Mouse (Mus musculus): ENCODE results near the gene Map7. TPM values are rescaled to one million over a fixed set of nuclear protein-coding genes. Genes with fewer than 3 reads are reported as not detected.

Gene Map7
- polyA plus RNA-seq, 1 experiment from 2014 or later, result 5.6 TPM

DNA sequence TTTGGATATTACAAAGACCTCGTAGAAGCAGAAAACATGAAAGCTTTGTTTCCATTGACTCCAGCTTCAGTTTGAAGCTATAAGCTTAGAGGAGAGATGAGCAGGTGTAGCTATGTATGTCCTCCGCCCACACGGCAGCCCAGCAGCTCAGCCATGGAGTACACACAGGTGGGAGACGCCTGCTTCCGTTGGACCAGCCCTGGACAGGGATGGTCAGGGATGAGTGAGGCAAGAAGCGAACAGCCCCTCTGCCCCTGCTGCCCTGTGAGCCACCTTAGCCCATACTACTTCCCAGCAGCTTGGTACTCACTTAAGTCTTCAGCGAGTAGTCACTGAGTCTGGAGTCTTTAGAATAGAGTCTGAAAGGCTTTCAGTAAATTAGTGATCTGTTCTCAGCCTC is 58.7 kb downstream of the Map7 start:
- H3K27me3 ChIP-seq (ENCODE audit: control insufficient read depth, insufficient read depth, low read length), result no peaks in the 10 kb centered on the region; the same call in 1 of the 2 replicates
- WGBS, result 61% methylated on average over 7 of the region's 7 CpGs
- no peak overlapping the region for H3K9ac ChIP-seq (ENCODE audit: low read length)
- DNase-seq (ENCODE audit: low spot score, missing footprints) (peak; percentile 79), ATAC-seq (ENCODE audit: low FRiP score) (no peak)
- peaks cover 6% of the 10 kb centered on the region for H3K4me1 ChIP-seq (ENCODE audit: control insufficient read depth, insufficient read depth, low read length)
- H3K36me3 ChIP-seq (ENCODE audit: control insufficient read depth, insufficient read depth, low read length), result no peaks in the 10 kb centered on the region
- no peaks in the 10 kb centered on the region for H3K9me3 ChIP-seq (ENCODE audit: control insufficient read depth, low read length)
- H3K4me3 ChIP-seq (ENCODE audit: low read depth, low read length), result no peak overlapping the region
- peak overlapping the region; percentile 14; the same call in 1 of the 2 replicates for H3K4me2 ChIP-seq
- no peak overlapping the region for H3K27ac ChIP-seq (ENCODE audit: low read depth, low read length)

DNA sequence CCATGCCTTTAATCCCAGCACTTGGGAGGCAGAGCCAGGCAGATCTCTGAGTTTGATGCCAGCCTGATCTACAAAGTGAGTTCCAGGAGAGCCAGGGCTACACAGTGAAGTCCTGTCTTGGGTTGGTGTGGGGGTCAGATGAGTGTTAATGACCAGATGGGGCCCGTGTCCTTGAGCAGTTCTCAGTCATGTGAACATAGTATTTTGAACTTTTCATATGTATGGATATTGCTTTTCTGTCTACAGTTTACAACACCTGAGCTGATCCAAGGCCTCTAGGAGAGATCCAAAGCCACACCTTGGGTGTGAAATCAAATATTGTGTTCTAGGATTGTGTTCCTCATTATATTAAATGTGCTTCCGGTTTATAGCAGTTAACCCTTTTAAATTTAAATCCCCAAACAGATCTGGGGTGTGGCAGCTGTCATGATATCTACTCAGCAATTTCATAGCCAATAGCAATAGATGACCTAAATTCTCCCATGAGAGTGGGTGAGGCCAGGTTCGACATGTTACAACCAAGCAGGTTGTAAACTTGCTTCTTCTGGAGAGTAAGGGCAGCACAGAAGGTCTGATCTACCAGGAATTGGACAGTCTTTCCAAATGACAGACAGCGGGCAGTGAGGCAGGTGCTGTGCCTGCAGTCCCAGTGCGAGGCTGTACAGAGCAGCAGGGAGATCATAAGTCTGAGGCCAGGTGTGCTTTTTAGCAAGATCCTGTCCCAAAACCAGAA is 61.5 kb downstream of the Map7 start:
- DNase-seq (ENCODE audit: low spot score, missing footprints) (no peak), ATAC-seq (ENCODE audit: low FRiP score) (no peak)
- 88% methylated on average over 5 of the region's 5 CpGs for WGBS

DNA sequence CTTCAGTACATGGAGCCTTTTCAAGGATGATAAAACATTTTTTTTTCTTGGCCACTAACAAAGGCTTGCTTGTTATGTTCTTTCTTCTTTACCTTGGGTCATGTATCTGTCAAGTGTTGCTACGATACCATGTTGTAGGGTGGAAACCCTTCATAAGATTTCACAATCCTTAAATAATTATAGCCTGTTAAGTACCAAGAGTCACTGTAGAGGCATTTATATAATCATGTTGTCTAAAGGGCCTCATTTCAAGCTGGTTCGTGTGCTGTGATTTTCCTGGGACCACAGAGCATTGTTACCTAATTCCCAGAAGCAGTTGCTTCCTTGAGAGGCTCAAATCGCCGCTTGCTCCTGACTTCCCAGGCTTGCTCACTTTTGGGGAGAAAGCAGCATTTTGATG is 66.1 kb downstream of the Map7 start:
- Histone ChIP-seq H3K4me3 (ENCODE audit: low read depth, low read length) (no peak overlapping the region), H3K27me3 (ENCODE audit: control insufficient read depth, insufficient read depth, low read length) (no peaks in the 10 kb centered on the region), H3K27ac (ENCODE audit: low read depth, low read length) (no peak overlapping the region), H3K4me2 (no peak overlapping the region), H3K9ac (ENCODE audit: low read length) (no peak overlapping the region), H3K36me3 (ENCODE audit: control insufficient read depth, insufficient read depth, low read length) (no peaks in the 10 kb centered on the region), H3K4me1 (ENCODE audit: control insufficient read depth, insufficient read depth, low read length) (no peaks in the 10 kb centered on the region), H3K9me3 (ENCODE audit: control insufficient read depth, low read length) (no peaks in the 10 kb centered on the region)
- WGBS, result 81% methylated on average over 4 of the region's 4 CpGs
- DNase-seq (ENCODE audit: low spot score, missing footprints), result no peak
- ATAC-seq (ENCODE audit: low FRiP score), result no peak

More for the DNA sequence above, 61.5 kb downstream of the Map7 start:
- H3K27me3 ChIP-seq (ENCODE audit: control insufficient read depth, insufficient read depth, low read length), result no peaks in the 10 kb centered on the region
- H3K9ac ChIP-seq (ENCODE audit: low read length), result no peak overlapping the region
- no peak overlapping the region for H3K4me2 ChIP-seq
- H3K4me1 ChIP-seq (ENCODE audit: control insufficient read depth, insufficient read depth, low read length), result peaks cover 6% of the 10 kb centered on the region
- H3K36me3 ChIP-seq (ENCODE audit: control insufficient read depth, insufficient read depth, low read length), result no peaks in the 10 kb centered on the region
- no peaks in the 10 kb centered on the region for H3K9me3 ChIP-seq (ENCODE audit: control insufficient read depth, low read length)
- H3K4me3 ChIP-seq (ENCODE audit: low read depth, low read length), result no peak overlapping the region
- H3K27ac ChIP-seq (ENCODE audit: low read depth, low read length), result no peak overlapping the region

DNA sequence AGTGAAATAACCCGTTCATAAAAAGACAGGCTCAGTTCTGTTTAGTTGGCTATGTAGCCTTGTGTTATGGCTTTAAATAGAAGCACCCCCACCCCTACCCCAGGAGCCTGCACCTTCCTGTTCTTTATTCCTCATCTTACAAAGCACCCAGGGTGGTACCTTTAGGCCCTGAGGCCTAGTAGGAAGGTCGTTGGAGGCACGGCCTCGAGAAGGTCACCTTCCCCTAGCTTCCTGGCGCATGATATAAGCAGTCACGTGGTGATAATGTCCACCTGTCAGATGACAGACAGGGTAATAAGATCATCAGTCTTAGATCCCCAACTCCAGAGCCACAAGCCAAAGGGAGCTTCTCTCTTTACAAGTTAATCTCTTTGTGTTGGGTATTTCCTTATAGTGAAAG is 68.7 kb downstream of the Map7 start:
- no peak overlapping the region for H3K9ac ChIP-seq (ENCODE audit: low read length)
- no peak overlapping the region for H3K27ac ChIP-seq (ENCODE audit: low read depth, low read length)
- H3K36me3 ChIP-seq (ENCODE audit: control insufficient read depth, insufficient read depth, low read length), result no peaks in the 10 kb centered on the region
- H3K4me1 ChIP-seq (ENCODE audit: control insufficient read depth, insufficient read depth, low read length), result no peaks in the 10 kb centered on the region
- no peak for ATAC-seq (ENCODE audit: low FRiP score)
- WGBS, result 87% methylated on average over 6 of the region's 6 CpGs
- no peak overlapping the region for H3K4me3 ChIP-seq (ENCODE audit: low read depth, low read length)
- no peak overlapping the region for H3K4me2 ChIP-seq
- DNase-seq (ENCODE audit: low spot score, missing footprints), result no peak
- H3K27me3 ChIP-seq (ENCODE audit: control insufficient read depth, insufficient read depth, low read length), result no peaks in the 10 kb centered on the region
- no peaks in the 10 kb centered on the region for H3K9me3 ChIP-seq (ENCODE audit: control insufficient read depth, low read length)

DNA sequence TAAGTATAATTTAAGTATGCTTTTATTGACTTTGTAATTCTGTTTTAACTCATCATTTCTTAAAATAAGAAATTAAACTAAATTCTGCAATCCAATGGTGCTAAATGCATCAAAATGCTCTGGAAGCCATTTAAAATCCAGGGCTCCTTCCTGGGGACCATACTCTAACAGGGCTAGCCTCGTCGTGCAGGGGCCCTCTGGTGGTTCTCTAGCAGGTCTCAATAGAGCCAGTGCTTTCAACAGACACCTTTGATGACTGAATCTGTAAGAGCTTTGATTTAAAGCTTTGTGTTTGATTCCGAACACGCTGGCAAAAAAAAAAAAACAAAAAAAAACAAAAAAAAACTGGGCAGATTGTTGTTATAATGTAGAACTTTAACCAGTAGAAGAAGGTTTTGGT is 70.6 kb downstream of the Map7 start:
- H3K9me3 ChIP-seq (ENCODE audit: control insufficient read depth, low read length), result no peaks in the 10 kb centered on the region
- H3K27ac ChIP-seq (ENCODE audit: low read depth, low read length), result no peak overlapping the region
- WGBS, result 77% methylated on average over 4 of the region's 4 CpGs
- no peaks in the 10 kb centered on the region for H3K27me3 ChIP-seq (ENCODE audit: control insufficient read depth, insufficient read depth, low read length)
- H3K4me1 ChIP-seq (ENCODE audit: control insufficient read depth, insufficient read depth, low read length), result no peaks in the 10 kb centered on the region
- H3K4me2 ChIP-seq, result no peak overlapping the region
- DNase-seq (ENCODE audit: low spot score, missing footprints) (no peak), ATAC-seq (ENCODE audit: low FRiP score) (no peak)
- no peaks in the 10 kb centered on the region for H3K36me3 ChIP-seq (ENCODE audit: control insufficient read depth, insufficient read depth, low read length)
- no peak overlapping the region for H3K4me3 ChIP-seq (ENCODE audit: low read depth, low read length)
- H3K9ac ChIP-seq (ENCODE audit: low read length), result no peak overlapping the region

DNA sequence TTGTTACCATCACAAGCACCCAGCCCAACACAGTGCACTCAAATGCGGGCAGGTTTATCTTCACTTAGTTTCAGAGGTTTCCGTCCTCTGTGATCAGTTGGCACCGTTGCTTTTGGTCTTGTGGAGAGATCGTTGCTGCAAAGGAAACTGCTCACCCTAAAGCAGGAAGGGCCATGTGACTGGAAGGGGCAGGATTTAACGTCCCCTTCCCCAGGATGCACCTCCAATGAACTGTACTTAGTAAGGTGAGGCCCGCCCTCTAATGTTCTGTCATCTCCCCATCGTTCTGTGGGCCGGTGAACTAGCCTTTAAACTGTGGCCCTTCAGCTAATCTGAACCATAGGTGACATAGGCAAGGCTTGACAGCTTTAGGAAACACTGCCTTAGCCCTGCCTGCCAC is 71.3 kb downstream of the Map7 start:
- no peak overlapping the region for H3K4me3 ChIP-seq (ENCODE audit: low read depth, low read length)
- H3K4me1 ChIP-seq (ENCODE audit: control insufficient read depth, insufficient read depth, low read length), result no peaks in the 10 kb centered on the region
- H3K9ac ChIP-seq (ENCODE audit: low read length), result no peak overlapping the region
- no peak overlapping the region for H3K4me2 ChIP-seq
- no peaks in the 10 kb centered on the region for H3K36me3 ChIP-seq (ENCODE audit: control insufficient read depth, insufficient read depth, low read length)
- H3K27ac ChIP-seq (ENCODE audit: low read depth, low read length), result no peak overlapping the region
- ATAC-seq (ENCODE audit: low FRiP score), result no peak
- 86% methylated on average over 8 of the region's 8 CpGs for WGBS
- DNase-seq (ENCODE audit: low spot score, missing footprints), result no peak
- no peaks in the 10 kb centered on the region for H3K27me3 ChIP-seq (ENCODE audit: control insufficient read depth, insufficient read depth, low read length)
- H3K9me3 ChIP-seq (ENCODE audit: control insufficient read depth, low read length), result no peaks in the 10 kb centered on the region

DNA sequence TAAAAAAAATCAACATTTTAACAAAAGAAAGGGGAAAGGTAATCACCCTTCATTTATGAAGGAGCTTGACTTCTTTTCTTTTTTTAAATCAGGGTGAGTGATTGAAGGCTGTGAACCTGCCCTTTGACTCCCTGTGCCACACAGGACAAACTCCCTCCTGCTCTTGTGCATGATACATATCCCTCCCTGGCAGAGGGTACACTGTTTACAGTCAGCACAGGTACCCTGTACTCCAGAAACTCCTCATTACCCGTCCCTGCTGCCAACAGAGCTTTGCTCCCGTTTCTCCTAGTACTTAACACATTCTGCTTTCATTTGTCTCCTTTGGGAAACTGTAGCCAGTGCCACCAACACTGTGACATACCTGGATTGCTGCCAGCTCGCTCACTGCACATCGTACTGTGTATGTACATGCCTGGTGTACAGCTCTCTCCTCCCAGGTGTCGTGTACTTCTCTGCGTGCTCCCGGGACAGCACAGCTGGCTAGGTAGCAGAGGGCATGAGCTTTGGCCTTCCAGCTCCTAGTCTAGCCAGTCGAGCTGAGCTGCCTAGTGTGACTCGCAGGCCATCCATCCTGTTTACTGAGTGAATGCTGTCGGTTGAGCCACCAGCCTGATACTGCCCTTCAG is 72.3 kb downstream of the Map7 start:
- no peaks in the 10 kb centered on the region for H3K27me3 ChIP-seq (ENCODE audit: control insufficient read depth, insufficient read depth, low read length)
- 83% methylated on average over 10 of the region's 10 CpGs for WGBS

DNA sequence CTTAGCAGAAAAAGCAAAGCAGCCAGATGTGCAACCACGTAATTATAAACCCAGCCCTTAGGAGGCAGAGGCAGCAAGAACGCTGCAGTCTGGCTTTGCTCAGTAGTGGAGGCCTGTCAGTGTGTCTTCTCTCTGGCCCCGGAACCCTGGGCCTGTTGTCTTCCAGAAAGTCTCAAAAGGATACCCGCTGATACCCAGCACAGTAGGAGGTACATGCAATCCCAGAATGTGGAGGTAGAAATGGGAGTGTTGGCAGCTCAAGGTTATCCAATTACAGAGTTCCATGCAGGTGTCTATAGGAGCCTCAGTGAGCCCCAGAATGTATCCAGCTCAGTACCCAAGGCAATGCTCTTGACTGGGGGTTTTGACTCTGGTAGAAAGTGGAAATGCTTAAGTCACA is 73.7 kb downstream of the Map7 start:
- no peak overlapping the region for H3K9ac ChIP-seq (ENCODE audit: low read length)
- H3K27ac ChIP-seq (ENCODE audit: low read depth, low read length), result no peak overlapping the region
- no peak overlapping the region for H3K4me2 ChIP-seq
- ATAC-seq (ENCODE audit: low FRiP score) (no peak), DNase-seq (ENCODE audit: low spot score, missing footprints) (no peak)
- no peaks in the 10 kb centered on the region for H3K27me3 ChIP-seq (ENCODE audit: control insufficient read depth, insufficient read depth, low read length)
- no peak overlapping the region for H3K4me3 ChIP-seq (ENCODE audit: low read depth, low read length)
- no peaks in the 10 kb centered on the region for H3K4me1 ChIP-seq (ENCODE audit: control insufficient read depth, insufficient read depth, low read length)
- H3K9me3 ChIP-seq (ENCODE audit: control insufficient read depth, low read length), result no peaks in the 10 kb centered on the region
- H3K36me3 ChIP-seq (ENCODE audit: control insufficient read depth, insufficient read depth, low read length), result no peaks in the 10 kb centered on the region
- WGBS, result 78% methylated on average over 4 of the region's 4 CpGs

More for the DNA sequence above, 72.3 kb downstream of the Map7 start:
- H3K4me1 ChIP-seq (ENCODE audit: control insufficient read depth, insufficient read depth, low read length), result no peaks in the 10 kb centered on the region
- H3K27ac ChIP-seq (ENCODE audit: low read depth, low read length), result no peak overlapping the region
- H3K36me3 ChIP-seq (ENCODE audit: control insufficient read depth, insufficient read depth, low read length), result no peaks in the 10 kb centered on the region
- no peak overlapping the region for H3K4me2 ChIP-seq
- H3K9ac ChIP-seq (ENCODE audit: low read length), result no peak overlapping the region
- no peaks in the 10 kb centered on the region for H3K9me3 ChIP-seq (ENCODE audit: control insufficient read depth, low read length)
- no peak for DNase-seq (ENCODE audit: low spot score, missing footprints)
- H3K4me3 ChIP-seq (ENCODE audit: low read depth, low read length), result no peak overlapping the region
- ATAC-seq (ENCODE audit: low FRiP score), result no peak

DNA sequence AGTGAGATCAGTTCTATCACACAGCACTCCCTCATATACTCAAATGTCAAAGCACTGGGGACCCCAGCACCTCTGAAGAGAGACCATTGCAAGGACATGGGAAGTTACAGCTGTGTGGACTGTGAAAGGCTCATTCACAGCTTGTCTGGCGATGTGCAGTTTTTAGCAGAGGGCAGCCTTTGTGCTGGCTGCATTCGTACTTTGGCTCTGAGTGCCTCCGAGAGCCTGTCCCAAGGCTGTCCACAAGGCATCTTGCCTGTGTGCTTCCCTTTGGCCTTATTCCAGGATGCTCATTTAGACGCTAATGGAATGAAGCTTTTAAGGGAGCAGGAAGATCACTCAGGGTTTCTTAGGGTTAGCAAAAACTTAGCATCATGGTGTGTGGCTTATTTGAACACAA is 78.5 kb downstream of the Map7 start:
- no peaks in the 10 kb centered on the region for H3K4me1 ChIP-seq (ENCODE audit: control insufficient read depth, insufficient read depth, low read length)
- DNase-seq (ENCODE audit: low spot score, missing footprints), result no peak
- H3K9me3 ChIP-seq (ENCODE audit: control insufficient read depth, low read length), result no peaks in the 10 kb centered on the region
- no peak overlapping the region for H3K4me2 ChIP-seq
- no peaks in the 10 kb centered on the region for H3K36me3 ChIP-seq (ENCODE audit: control insufficient read depth, insufficient read depth, low read length)
- H3K27me3 ChIP-seq (ENCODE audit: control insufficient read depth, insufficient read depth, low read length), result no peaks in the 10 kb centered on the region
- H3K27ac ChIP-seq (ENCODE audit: low read depth, low read length), result no peak overlapping the region
- 73% methylated on average over 4 of the region's 4 CpGs for WGBS
- ATAC-seq (ENCODE audit: low FRiP score), result no peak
- H3K4me3 ChIP-seq (ENCODE audit: low read depth, low read length), result no peak overlapping the region
- H3K9ac ChIP-seq (ENCODE audit: low read length), result no peak overlapping the region
